Mouse (Mus musculus) heart, embryonic 14.5 days (tissue): ENCODE data around the gene Tacc2. TPM values are rescaled to one million over a fixed set of nuclear protein-coding genes. Genes with fewer than 3 reads are reported as not detected.
A peak's percentile ranks its signal among the peaks of the same experiment; 100 is the strongest.

ENCODE experiments used
- ATAC-seq: fragments of 200-750 bp; cut with Nextera tagmentation; 2 replicates; pipeline ENCODE4 v1.8.0; 2017; ENCODE audit warnings: low read depth, moderate TSS enrichment; ENCODE audit not compliant: insufficient number of reproducible peaks, insufficient read depth, low FRiP score
- H3K27ac ChIP-seq, 2 experiments: fragments of 200-500 bp in 1 of 2; fragments of 300-500 bp in 1 of 2; sonication (generic) in 1 of 2; replicated peaks in 1 of 2; 2 replicates each; pipeline ENCODE4 v1.5.1; 2012 to 2014; ENCODE audit warnings: low read depth in 2 of 2, low read length in 2 of 2, control low read depth in 1 of 2, mild to moderate bottlenecking in 1 of 2, mixed read lengths in 1 of 2; ENCODE audit not compliant: control insufficient read depth in 1 of 2, insufficient read depth in 1 of 2
- H3K27me3 ChIP-seq: fragments of 300-500 bp; sonication (generic); 2 replicates; pipeline ENCODE4 v1.6.1; 2014; ENCODE audit warnings: mild to moderate bottlenecking, low read length, control low read depth; ENCODE audit not compliant: control insufficient read depth, insufficient read depth
- H3K36me3 ChIP-seq: fragments of 300-500 bp; sonication (generic); 2 replicates; pipeline ENCODE4 v1.6.1; 2014; ENCODE audit warnings: mild to moderate bottlenecking, control low read depth, low read length, mixed read lengths; ENCODE audit not compliant: control insufficient read depth, insufficient read depth
- H3K4me1 ChIP-seq, 2 experiments: fragments of 200-500 bp in 1 of 2; fragments of 300-500 bp in 1 of 2; sonication (generic) in 1 of 2; 2 replicates each; pipeline ENCODE4 v1.6.1; 2012 to 2014; ENCODE audit warnings: low read length in 2 of 2, control low read depth in 1 of 2, mixed read lengths in 1 of 2; ENCODE audit not compliant: control insufficient read depth in 2 of 2, insufficient read depth in 2 of 2
- H3K4me2 ChIP-seq: fragments of 300-500 bp; sonication (generic); 2 replicates; pipeline ENCODE4 v1.6.1; 2014; ENCODE audit warnings: mild to moderate bottlenecking, low read length
- H3K4me3 ChIP-seq, 2 experiments: fragments of 200-500 bp in 1 of 2; fragments of 300-500 bp in 1 of 2; sonication (generic) in 1 of 2; 2 replicates each; pipeline ENCODE4 v1.5.1; 2012 to 2014; ENCODE audit warnings: low read length in 2 of 2, mild to moderate bottlenecking in 2 of 2, control low read depth in 1 of 2, low read depth in 1 of 2, moderate library complexity in 1 of 2; ENCODE audit not compliant: control insufficient read depth in 1 of 2, insufficient read depth in 1 of 2
- H3K9ac ChIP-seq: fragments of 300-500 bp; sonication (generic); 2 replicates; pipeline ENCODE4 v1.6.1; 2014; ENCODE audit warnings: mild to moderate bottlenecking, low read length
- H3K9me3 ChIP-seq: fragments of 300-500 bp; sonication (generic); 2 replicates; pipeline ENCODE4 v1.6.1; 2016; ENCODE audit warnings: low read length, control low read depth; ENCODE audit not compliant: control insufficient read depth
- WGBS: fragments of 180-500 bp; shearing (Covaris S2); extraction: QIAGEN DNeasy Blood & Tissue Kit; methylation state at CpG from one replicate; pipeline ENCODE4 v1.1.7; 2014; 5-methylcytosine and 5-hydroxymethylcytosine counted together
- polyA plus RNA-seq: library from polyadenylated mRNA; unstranded; fragments of >200 nt; fragmentation: Nextera tagmentation; extraction: Ambion mirVana; gene quantifications from 2 replicates; pipeline ENCODE4 v1.2.1, GENCODE M21; 2014

The Tacc2 gene
- polyA plus RNA-seq, 1 experiment from 2014 or later: 55.9 TPM

DNA sequence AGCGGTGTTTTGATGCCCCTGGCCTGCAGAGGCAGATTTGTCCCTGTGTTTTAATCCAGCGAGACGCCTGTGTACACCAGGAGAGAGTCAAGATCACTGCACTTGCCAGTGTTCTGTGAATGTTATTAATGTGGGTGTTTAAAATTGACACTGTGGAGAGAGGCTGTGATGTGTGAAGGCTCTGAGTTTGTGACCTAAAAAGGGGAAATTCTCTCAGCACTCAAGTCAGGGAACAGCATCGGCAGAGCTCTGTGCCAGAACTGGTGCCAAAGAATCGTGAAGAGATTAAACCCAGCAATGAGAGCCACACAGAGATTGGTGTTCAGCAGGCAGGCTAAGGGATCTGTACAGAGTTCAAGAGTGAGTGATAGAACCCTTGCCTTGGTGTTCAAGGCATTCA lies 21.6 kb upstream of the Tacc2 start:
- no peaks in the 10 kb centered on the region for H3K27me3 ChIP-seq
- peaks cover 2 to 7% of the 10 kb centered on the region in 2 experiments; a peak in 3 of 4 replicates for H3K4me1 ChIP-seq
- H3K9me3 ChIP-seq: no peaks in the 10 kb centered on the region
- WGBS: 66% methylated on average over 5 of the region's 5 CpGs
- H3K4me2 ChIP-seq: no peak overlapping the region
- H3K27ac ChIP-seq: no peak overlapping the region
- ATAC-seq: no peak
- H3K4me3 ChIP-seq: no peak overlapping the region
- H3K9ac ChIP-seq: no peak overlapping the region
- no peaks in the 10 kb centered on the region for H3K36me3 ChIP-seq

DNA sequence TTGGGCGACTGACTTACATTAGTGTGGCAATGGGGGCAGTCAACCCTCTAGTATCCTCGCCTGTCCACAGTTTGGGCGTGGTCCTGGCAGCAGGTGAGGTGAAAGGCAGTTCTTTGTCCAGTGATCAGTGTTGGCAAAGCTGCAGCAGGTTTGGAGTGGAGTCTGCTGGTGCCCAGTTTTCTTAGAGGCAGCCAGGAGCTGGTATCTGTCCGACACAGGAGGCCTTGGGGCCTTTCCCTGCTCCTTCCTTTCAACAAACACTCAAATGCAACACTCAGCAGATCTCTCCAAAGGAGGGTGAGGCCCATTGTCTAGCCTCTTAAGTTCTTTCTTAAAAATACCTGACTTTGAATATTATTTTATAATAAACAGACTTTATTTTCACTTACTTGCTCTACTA lies 18.6 kb upstream of the Tacc2 start:
- no peak for ATAC-seq
- H3K27ac ChIP-seq: no peak overlapping the region
- H3K4me1 ChIP-seq: no peaks in the 10 kb centered on the region
- no peaks in the 10 kb centered on the region for H3K9me3 ChIP-seq
- no peaks in the 10 kb centered on the region for H3K36me3 ChIP-seq
- H3K4me2 ChIP-seq: no peak overlapping the region
- H3K27me3 ChIP-seq: no peaks in the 10 kb centered on the region
- WGBS: 68% methylated on average over 4 of the region's 4 CpGs
- no peak overlapping the region for H3K9ac ChIP-seq
- no peak overlapping the region for H3K4me3 ChIP-seq

- H3K36me3 ChIP-seq: no peaks in the 10 kb centered on the region
- WGBS: 64% methylated on average over 1 of the region's 1 CpGs
- no peaks in the 10 kb centered on the region for H3K9me3 ChIP-seq
- H3K27me3 ChIP-seq: no peaks in the 10 kb centered on the region
- no peak overlapping the region for H3K9ac ChIP-seq
- H3K27ac ChIP-seq: no peak overlapping the region
- H3K4me3 ChIP-seq: no peak overlapping the region
- peaks cover 0 to 4% of the 10 kb centered on the region in 2 experiments; a peak in 2 of 4 replicates for H3K4me1 ChIP-seq
- no peak for ATAC-seq
- no peak overlapping the region for H3K4me2 ChIP-seq
These were observed 16.3 kb upstream of the Tacc2 start for GRCm38 (mm10) chr7:130560933-130561332.

DNA sequence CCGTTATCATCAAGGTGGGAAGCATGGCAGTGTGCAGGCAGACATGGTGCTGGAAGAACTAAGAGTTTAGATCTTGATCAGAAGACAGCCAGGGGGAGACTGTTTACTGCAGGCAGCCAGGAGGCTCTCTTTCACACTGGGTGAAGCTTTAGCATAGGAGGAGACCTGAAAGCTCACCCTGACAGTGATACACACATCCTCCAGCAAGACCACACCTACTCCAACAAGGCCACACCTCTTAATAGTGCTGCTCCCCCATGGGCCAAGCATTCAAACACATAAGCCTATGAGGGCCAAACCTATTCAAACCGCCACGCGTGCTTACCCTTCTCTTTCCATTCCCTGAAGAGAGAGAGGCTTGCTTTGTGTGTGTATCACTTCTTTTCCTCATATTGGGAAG lies 14.0 kb upstream of the Tacc2 start:
- WGBS: 79% methylated on average over 4 of the region's 4 CpGs
- ATAC-seq: no peak

GRCm38 (mm10) chr7:130563880-130564279 lies 13.4 kb upstream of the Tacc2 start:
- Histone ChIP-seq H3K9me3 (no peaks in the 10 kb centered on the region), H3K4me2 (no peak overlapping the region), H3K27me3 (no peaks in the 10 kb centered on the region), H3K36me3 (no peaks in the 10 kb centered on the region), H3K9ac (no peak overlapping the region), H3K4me3 (no peak overlapping the region), H3K4me1 (peaks cover 0 to 7% of the 10 kb centered on the region in 2 experiments; a peak in 3 of 4 replicates), H3K27ac (no peak overlapping the region)
- ATAC-seq: no peak
- 45% methylated on average over 4 of the region's 4 CpGs for WGBS

More for the DNA sequence above, 14.0 kb upstream of the Tacc2 start:
- no peak overlapping the region for H3K4me3 ChIP-seq
- H3K9me3 ChIP-seq: no peaks in the 10 kb centered on the region
- H3K9ac ChIP-seq: no peak overlapping the region
- H3K4me2 ChIP-seq: no peak overlapping the region
- no peak overlapping the region for H3K27ac ChIP-seq
- no peaks in the 10 kb centered on the region for H3K27me3 ChIP-seq
- peaks cover 0 to 4% of the 10 kb centered on the region in 2 experiments; a peak in 2 of 4 replicates for H3K4me1 ChIP-seq
- H3K36me3 ChIP-seq: no peaks in the 10 kb centered on the region

DNA sequence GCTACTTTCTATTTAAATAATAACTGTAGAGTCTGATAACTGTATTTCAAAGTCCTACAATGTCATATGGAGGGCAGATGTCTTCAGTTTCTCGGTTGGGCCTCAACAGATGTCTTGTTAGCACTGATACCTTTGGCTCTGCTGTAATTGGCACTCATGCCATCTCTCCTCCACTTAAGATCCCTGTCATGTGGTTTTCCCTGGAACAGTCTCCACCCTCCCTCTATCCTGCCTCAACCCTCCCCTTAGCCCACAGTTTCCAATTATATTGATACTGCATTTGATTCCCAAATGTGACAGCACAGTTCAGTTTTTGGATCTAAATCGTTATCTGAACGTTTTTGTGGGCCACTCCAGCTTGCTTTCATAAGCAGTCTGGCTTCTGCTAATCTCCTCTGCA lies 12.6 kb upstream of the Tacc2 start:
- no peaks in the 10 kb centered on the region for H3K9me3 ChIP-seq
- no peak overlapping the region for H3K27ac ChIP-seq
- H3K27me3 ChIP-seq: no peaks in the 10 kb centered on the region
- peaks cover 4 to 12% of the 10 kb centered on the region in 2 experiments for H3K4me1 ChIP-seq
- no peak overlapping the region for H3K4me2 ChIP-seq
- no peak overlapping the region for H3K4me3 ChIP-seq
- ATAC-seq: no peak
- 40% methylated on average over 3 of the region's 3 CpGs for WGBS
- H3K9ac ChIP-seq: no peak overlapping the region
- H3K36me3 ChIP-seq: no peaks in the 10 kb centered on the region

- H3K36me3 ChIP-seq: no peaks in the 10 kb centered on the region
- H3K4me1 ChIP-seq: peaks cover 4 to 12% of the 10 kb centered on the region in 2 experiments
- H3K4me2 ChIP-seq: no peak overlapping the region
- no peak for ATAC-seq
- WGBS: 30% methylated on average over 9 of the region's 9 CpGs
- peak overlapping the region; percentile 29 to 58; a peak in 3 of 4 replicates for H3K27ac ChIP-seq
- H3K9ac ChIP-seq: peak overlapping the region; percentile 44; the same call in 1 of the 2 replicates
- no peak overlapping the region for H3K4me3 ChIP-seq
- no peaks in the 10 kb centered on the region for H3K27me3 ChIP-seq
- H3K9me3 ChIP-seq: no peaks in the 10 kb centered on the region
These were observed 8.3 kb upstream of the Tacc2 start for GRCm38 (mm10) chr7:130568783-130569436.

- no peak overlapping the region for H3K4me2 ChIP-seq
- H3K36me3 ChIP-seq: no peaks in the 10 kb centered on the region
- WGBS: 89% methylated on average over 7 of the region's 7 CpGs
- H3K9me3 ChIP-seq: no peaks in the 10 kb centered on the region
- H3K27ac ChIP-seq: no peak overlapping the region
- H3K27me3 ChIP-seq: no peaks in the 10 kb centered on the region
- H3K9ac ChIP-seq: no peak overlapping the region
- H3K4me1 ChIP-seq: peaks cover 8 to 15% of the 10 kb centered on the region in 2 experiments
- no peak for ATAC-seq
- no peak overlapping the region for H3K4me3 ChIP-seq
These were observed 6.8 kb upstream of the Tacc2 start for GRCm38 (mm10) chr7:130570472-130570871.
